Mouse (Mus musculus): ENCODE results near the gene Map7d1.

Map7d1 gene

GRCm38 (mm10) chr4:126256131-126256791, at the start of gene Map7d1:
TSS of gene Map7d1 (minus strand) at chr4:126256343.
- DNase-seq (ENCODE audit: low spot score in 2 of 2) = peak; percentile 77 to 79

GRCm38 (mm10) chr4:126305428-126305827, 49.3 kb upstream of the Map7d1 start:
- DNase-seq (ENCODE audit: low spot score in 2 of 2) = no peak

GRCm38 (mm10) chr4:126303877-126304276, 47.7 kb upstream of the Map7d1 start:
- no peak for DNase-seq (ENCODE audit: low spot score in 2 of 2)

- DNase-seq (ENCODE audit: low spot score in 2 of 2) = no peak
Observed at GRCm38 (mm10) chr4:126301584-126302309, 45.6 kb upstream of the Map7d1 start.

- no peak for DNase-seq (ENCODE audit: low spot score in 2 of 2)
Observed at GRCm38 (mm10) chr4:126300916-126301583, 44.9 kb upstream of the Map7d1 start.

- no peak for DNase-seq (ENCODE audit: low spot score in 2 of 2)
Observed at GRCm38 (mm10) chr4:126296617-126297101, 40.5 kb upstream of the Map7d1 start.

- no peak for DNase-seq (ENCODE audit: low spot score in 2 of 2)
Observed at GRCm38 (mm10) chr4:126295937-126296336, 39.8 kb upstream of the Map7d1 start.

GRCm38 (mm10) chr4:126295152-126295551, 39.0 kb upstream of the Map7d1 start:
- DNase-seq (ENCODE audit: low spot score in 2 of 2) = no peak

GRCm38 (mm10) chr4:126291196-126291595, 35.1 kb upstream of the Map7d1 start:
- no peak for DNase-seq (ENCODE audit: low spot score in 2 of 2)

GRCm38 (mm10) chr4:126290314-126290713, 34.2 kb upstream of the Map7d1 start:
- no peak for DNase-seq (ENCODE audit: low spot score in 2 of 2)

- no peak for DNase-seq (ENCODE audit: low spot score in 2 of 2)
Observed at GRCm38 (mm10) chr4:126288085-126288666, 32.0 kb upstream of the Map7d1 start.

GRCm38 (mm10) chr4:126287302-126287995, 31.3 kb upstream of the Map7d1 start:
- DNase-seq (ENCODE audit: low spot score in 2 of 2) = no peak

- DNase-seq (ENCODE audit: low spot score in 2 of 2) = no peak
Observed at GRCm38 (mm10) chr4:126286492-126286891, 30.3 kb upstream of the Map7d1 start, which contains the start of gene Col8a2. TSS of gene Col8a2 (plus strand) at chr4:126286793.

GRCm38 (mm10) chr4:126283582-126283981, 27.4 kb upstream of the Map7d1 start:
- DNase-seq (ENCODE audit: low spot score in 2 of 2) = no peak

- DNase-seq (ENCODE audit: low spot score in 2 of 2) = no peak
Observed at GRCm38 (mm10) chr4:126281706-126282105, 25.6 kb upstream of the Map7d1 start.

GRCm38 (mm10) chr4:126278961-126279360, 22.8 kb upstream of the Map7d1 start:
- no peak for DNase-seq (ENCODE audit: low spot score in 2 of 2)

- DNase-seq (ENCODE audit: low spot score in 2 of 2) = no peak
Observed at GRCm38 (mm10) chr4:126278565-126278915, 22.4 kb upstream of the Map7d1 start.

- no peak for DNase-seq (ENCODE audit: low spot score in 2 of 2)
Observed at GRCm38 (mm10) chr4:126277906-126278564, 21.9 kb upstream of the Map7d1 start.

GRCm38 (mm10) chr4:126275681-126276131, 19.6 kb upstream of the Map7d1 start:
- no peak for DNase-seq (ENCODE audit: low spot score in 2 of 2)

GRCm38 (mm10) chr4:126275081-126275480, 18.9 kb upstream of the Map7d1 start:
- no peak for DNase-seq (ENCODE audit: low spot score in 2 of 2)

- no peak for DNase-seq (ENCODE audit: low spot score in 2 of 2)
Observed at GRCm38 (mm10) chr4:126273753-126274152, 17.6 kb upstream of the Map7d1 start.
